In the genomic region with DNA sequence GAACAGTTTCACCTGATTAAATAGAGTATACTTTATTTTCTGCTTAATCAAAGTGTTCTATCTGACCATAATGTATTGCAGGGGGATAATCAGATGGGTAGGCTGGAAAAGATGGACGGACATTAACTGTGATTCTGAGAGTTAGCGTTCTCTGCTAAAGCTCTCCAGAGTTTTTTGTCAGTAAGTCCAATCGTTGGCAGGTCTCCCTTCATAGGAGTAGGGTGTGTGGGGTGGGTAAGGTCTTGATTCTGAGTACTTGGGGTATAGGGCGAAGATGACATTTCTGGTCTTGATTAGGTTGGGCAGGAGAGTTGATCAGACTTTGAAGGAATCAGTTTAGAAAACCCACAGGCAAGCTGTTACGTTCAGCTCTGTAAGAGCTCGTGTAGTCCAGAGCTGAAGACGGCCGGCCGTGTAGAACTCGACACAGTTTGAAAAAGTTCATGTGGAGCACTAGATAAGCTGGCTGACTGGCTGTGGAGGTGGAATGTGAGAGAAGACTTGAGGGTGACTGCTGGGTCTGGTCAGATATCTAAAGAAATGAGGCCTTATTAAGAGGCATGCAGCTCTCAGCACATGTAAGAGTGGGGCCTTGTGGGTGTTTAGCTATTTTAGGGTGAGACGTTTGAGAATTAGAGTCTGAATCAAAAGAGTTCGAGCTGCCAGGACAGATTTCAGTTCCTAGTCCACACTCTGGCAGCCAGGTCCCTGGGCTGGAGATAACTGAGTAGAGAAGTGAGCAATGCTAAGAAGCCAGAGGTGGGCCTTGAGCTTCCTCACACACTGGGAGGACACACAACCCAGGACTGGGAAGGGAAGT, we compare ENCODE assay signal across 10 mouse cellular contexts. TPM values are rescaled to one million over a fixed set of nuclear protein-coding genes. Genes with fewer than 3 reads are reported as not detected.
DNase-seq lines count a peak whose midpoint lies in the region; ATAC-seq and TF ChIP-seq lines count a peak whose summit lies in the region.
"Had no signal": no experiment of that assay in that cellular context is flagged by ENCODE, and none has a peak within 500 bp of the region (broad histone marks: within the 10 kb centered on the region; RNA-seq: fewer than 3 reads in every experiment).

No protein-coding gene starts in this region.

- TF ChIP-seq EP300 in stomach, postnatal 0 days (optimal IDR thresholded peaks at IDR 0.05), result no peak

- no peaks in the 10 kb centered on the region; the same call in none of the 2 replicates for H3K4me1 ChIP-seq in cerebellum, adult 2 months (ENCODE audit: control insufficient read depth, insufficient read depth, low read length)
- H3K4me1 ChIP-seq in stomach, postnatal 0 days (replicated peaks; ENCODE audit: control insufficient read depth, insufficient read depth), result peaks cover 5% of the 10 kb centered on the region; the same call in 1 of the 2 replicates

- H3K9ac ChIP-seq in stomach, postnatal 0 days (ENCODE audit: low read length), result no peak overlapping the region

- H3K36me3 ChIP-seq in stomach, postnatal 0 days (ENCODE audit: control insufficient read depth, insufficient read depth, low read length), result no peaks in the 10 kb centered on the region

- intact Hi-C loops in left cerebral cortex, adult 2 months (cut with DNase I), result no loop called here

- H3K4me3 ChIP-seq in cerebellum, adult 2 months (replicated peaks; ENCODE audit: insufficient read depth, low read depth, low read length), result no peak overlapping the region
- no peak overlapping the region for H3K4me3 ChIP-seq in stomach, postnatal 0 days (ENCODE audit: low read depth, low read length)
- H3K4me3 ChIP-seq in left cerebral cortex, adult 2 months, result no peak overlapping the region

- ATAC-seq in stomach, postnatal 0 days (ENCODE audit: low FRiP score, low TSS enrichment), result 0 out of 2 replicates have a peak, but pooled peaks have one; percentile 22
- ATAC-seq: hindbrain, embryonic 16.5 days had no signal

- H3K9me3 ChIP-seq in stomach, postnatal 0 days (ENCODE audit: control insufficient read depth, low read length), result no peaks in the 10 kb centered on the region

- TF ChIP-seq POLR2A in cerebellum, adult 2 months (IDR thresholded peaks at IDR 0.05; ENCODE audit: borderline replicate concordance, insufficient read depth, low read length), result no peak

- H3K4me2 ChIP-seq in stomach, postnatal 0 days (replicated peaks; ENCODE audit: low read depth), result no peak overlapping the region

- 77% methylated on average over 12 of the region's 12 CpGs for WGBS in cerebellum, adult 2 months
- WGBS in stomach, postnatal 0 days, result 59% methylated on average over 12 of the region's 12 CpGs

- H3K27me3 ChIP-seq in cerebellum, adult 2 months (ENCODE audit: control insufficient read depth, insufficient read depth, low read length), result no peaks in the 10 kb centered on the region
- H3K27me3 ChIP-seq in stomach, postnatal 0 days (ENCODE audit: control insufficient read depth, insufficient read depth, low read length), result no peaks in the 10 kb centered on the region

- 0 out of 2 replicates have a peak overlapping the region, but pooled peaks have one; percentile 36 for H3K27ac ChIP-seq in cerebellum, adult 2 months (ENCODE audit: insufficient read depth, low read length)
- 0 out of 2 replicates have a peak overlapping the region, but pooled peaks have one; percentile 36 for H3K27ac ChIP-seq in stomach, postnatal 0 days (replicated peaks)
- H3K27ac ChIP-seq in left cerebral cortex, adult 2 months, result no peak overlapping the region

- TF ChIP-seq CTCF in cerebellum, adult 2 months (IDR thresholded peaks at IDR 0.05; ENCODE audit: borderline replicate concordance, insufficient read depth, low read depth, low read length), result no peak
- no peak for TF ChIP-seq CTCF in stomach, postnatal 0 days (IDR thresholded peaks at IDR 0.05; ENCODE audit: low read depth)
- no peak for TF ChIP-seq CTCF in left cerebral cortex, adult 2 months (IDR thresholded peaks at IDR 0.05)

- no peak for DNase-seq in cerebellum, adult 2 months
- DNase-seq in cerebellum, adult 11-12 months, result no peak
- peak; percentile 32 for DNase-seq in spleen, adult 12 weeks (ENCODE audit: low spot score)
- DNase-seq in spleen, postnatal 14 days (ENCODE audit: low spot score in 2 of 2), result no peak
- peak; percentile 84 for DNase-seq in liver
- DNase-seq in stomach, postnatal 0 days (ENCODE audit: low spot score), result peak; percentile 27
- no peak for DNase-seq in left cerebral cortex, adult 2 months (ENCODE audit: extremely low spot score in 1 of 2, low spot score in 2 of 2)
- no peak for DNase-seq in adrenal gland, postnatal 4 days (ENCODE audit: low spot score in 2 of 2)
- DNase-seq: left cerebral cortex, postnatal 4 days had no signal

RNA-seq across cellular contexts. Expression of gene Nadk2, which starts 7.6 kb away (rescaled TPM):
- 60.8 and 64.3 TPM in 2 replicates for polyA plus RNA-seq in cerebellum, adult 2 months (2012; rRNA removed)
- polyA plus RNA-seq in stomach, postnatal 0 days (2015; fragmentation: Nextera tagmentation; extraction: Ambion mirVana), result 13.3 and 13.7 TPM in 2 replicates
- 10 to 100 TPM; 46.4 to 49.9 TPM for total RNA-seq in left cerebral cortex, adult 2 months (2021)
- total RNA-seq in adrenal gland, postnatal 4 days (2021), result 10 to 100 TPM; 90.3 to 90.6 TPM

Comparison
In these comparisons a context has a peak if more than half of its experiments do, and no peak if none do; other contexts are left out.
1. DNase-seq: peak in spleen, adult 12 weeks (single experiment), liver (single experiment) and stomach, postnatal 0 days (single experiment); none in cerebellum, adult 2 months (0 of 2), cerebellum, adult 11-12 months (single experiment), spleen, postnatal 14 days (0 of 2), left cerebral cortex, adult 2 months (0 of 2) and adrenal gland, postnatal 4 days (0 of 2).